Mouse (Mus musculus) megakaryocyte, embryonic 14.5 days (primary cell): ENCODE measurements around the gene Pklr.

Source experiments
- FLI1 ChIP-seq: IDR thresholded peaks from 2 replicates; pipeline ENCODE4 v1.6.1; 2012; ENCODE audit warnings: low read length, inconsistent platforms, mixed read lengths
- GATA1 ChIP-seq: IDR thresholded peaks from 3 replicates; pipeline ENCODE4 v1.6.1; 2012; ENCODE audit warnings: mixed read lengths, low read length, inconsistent platforms, borderline replicate concordance

- TF ChIP-seq FLI1 (no peak), GATA1 (no peak)
These were observed 47.0 kb upstream of the Pklr start for GRCm38 (mm10) chr3:89088974-89089373.
